In genomic region chr3:138239461-138239860, GRCm38 (mm10) we compare ENCODE assay signal across 31 mouse cellular contexts. TPM values are rescaled to one million over a fixed set of nuclear protein-coding genes. Genes with fewer than 3 reads are reported as not detected.
A peak's percentile ranks its signal among the peaks of the same experiment; 100 is the strongest.
DNase-seq lines count a peak whose midpoint lies in the region; ATAC-seq lines count a peak whose summit lies in the region.
"Had no signal": no experiment of that assay in that cellular context is flagged by ENCODE, and none has a peak within 500 bp of the region (broad histone marks: within the 10 kb centered on the region; RNA-seq: fewer than 3 reads in every experiment).

No protein-coding gene starts in this region.

- H3K36me3 ChIP-seq in heart, embryonic 10.5 days, result no peaks in the 10 kb centered on the region
- no peaks in the 10 kb centered on the region for H3K36me3 ChIP-seq in kidney, embryonic 15.5 days
- no peaks in the 10 kb centered on the region for H3K36me3 ChIP-seq in midbrain, embryonic 11.5 days (ENCODE audit: control insufficient read depth, insufficient read depth, low read length)
- no peaks in the 10 kb centered on the region for H3K36me3 ChIP-seq in midbrain, embryonic 15.5 days (replicated peaks)
- H3K36me3 ChIP-seq: embryonic facial prominence, embryonic 13.5 days; embryonic facial prominence, embryonic 15.5 days; forebrain, embryonic 10.5 days; forebrain, embryonic 12.5 days had no signal

- 87% methylated on average over 6 of the region's 6 CpGs for WGBS in heart, embryonic 10.5 days
- WGBS in kidney, embryonic 15.5 days, result 86% methylated on average over 6 of the region's 6 CpGs
- WGBS in midbrain, embryonic 11.5 days, result 89% methylated on average over 6 of the region's 6 CpGs
- whole genome bisulfite sequencing in midbrain, embryonic 15.5 days, result 88% methylated on average over 6 of the region's 6 CpGs

- no peak overlapping the region for H3K4me3 ChIP-seq in heart, embryonic 10.5 days
- H3K4me3 ChIP-seq in kidney, embryonic 15.5 days (replicated peaks), result no peak overlapping the region
- H3K4me3 ChIP-seq in midbrain, embryonic 11.5 days (ENCODE audit: low read depth, low read length), result no peak overlapping the region
- H3K4me3 ChIP-seq in midbrain, embryonic 15.5 days, result no peak overlapping the region
- H3K4me3 ChIP-seq: embryonic facial prominence, embryonic 13.5 days; embryonic facial prominence, embryonic 15.5 days; erythroblast, embryonic 14.5 days; forebrain, embryonic 10.5 days; forebrain, embryonic 12.5 days had no signal

- no peaks in the 10 kb centered on the region for H3K27me3 ChIP-seq in heart, embryonic 10.5 days (ENCODE audit: insufficient read depth, poor library complexity, severe bottlenecking)
- no peaks in the 10 kb centered on the region for H3K27me3 ChIP-seq in kidney, embryonic 15.5 days
- no peaks in the 10 kb centered on the region for H3K27me3 ChIP-seq in midbrain, embryonic 11.5 days (ENCODE audit: control insufficient read depth, insufficient read depth, low read length)
- H3K27me3 ChIP-seq in midbrain, embryonic 15.5 days (replicated peaks), result no peaks in the 10 kb centered on the region
- H3K27me3 ChIP-seq: embryonic facial prominence, embryonic 13.5 days; embryonic facial prominence, embryonic 15.5 days; forebrain, embryonic 12.5 days had no signal

- no peak for ATAC-seq in kidney, embryonic 15.5 days (replicated peaks; ENCODE audit: low FRiP score)
- ATAC-seq in midbrain, embryonic 11.5 days (ENCODE audit: low FRiP score), result no peak
- ATAC-seq in midbrain, embryonic 15.5 days (replicated peaks), result no peak
- ATAC-seq in CD4-positive, CD25-positive, alpha-beta regulatory T cell, adult 4 months, result peak; percentile 40
- ATAC-seq: forebrain, embryonic 14.5 days had no signal

- H3K9me3 ChIP-seq in heart, embryonic 10.5 days, result no peaks in the 10 kb centered on the region
- no peaks in the 10 kb centered on the region for H3K9me3 ChIP-seq in kidney, embryonic 15.5 days (replicated peaks)
- H3K9me3 ChIP-seq in midbrain, embryonic 11.5 days (ENCODE audit: control insufficient read depth, low read length), result no peaks in the 10 kb centered on the region
- no peaks in the 10 kb centered on the region for H3K9me3 ChIP-seq in midbrain, embryonic 15.5 days
- H3K9me3 ChIP-seq: embryonic facial prominence, embryonic 13.5 days; embryonic facial prominence, embryonic 15.5 days; forebrain, embryonic 10.5 days; forebrain, embryonic 12.5 days had no signal

- DNase-seq in heart, embryonic 10.5 days (ENCODE audit: low spot score), result peak; percentile 45
- no peak for DNase-seq in heart, adult 18-20 months
- peak; percentile 70 for DNase-seq in kidney, adult 9 months
- peak; percentile 28 for DNase-seq in midbrain, embryonic 11.5 days (ENCODE audit: low spot score, missing footprints)
- no peak for DNase-seq in urinary bladder, adult 2 months (ENCODE audit: low spot score)
- DNase-seq: adrenal gland, adult 2 months; adrenal gland, postnatal 10 days; adrenal gland, postnatal 25 days; B cell, adult 2 months; cerebellum, adult 11 months; cerebellum, adult 18-20 months; cerebellum, adult 8-10 months; cerebellum, adult 9-11 months; cerebellum, postnatal 14 days; cerebellum, postnatal 36 days; embryo, embryonic 11 days had no signal

- no peak overlapping the region for H3K27ac ChIP-seq in heart, embryonic 10.5 days
- no peak overlapping the region for H3K27ac ChIP-seq in kidney, embryonic 15.5 days
- no peak overlapping the region for H3K27ac ChIP-seq in midbrain, embryonic 11.5 days (ENCODE audit: low read depth, low read length)
- H3K27ac ChIP-seq in midbrain, embryonic 15.5 days, result no peak overlapping the region
- H3K27ac ChIP-seq: embryonic facial prominence, embryonic 13.5 days; embryonic facial prominence, embryonic 15.5 days; forebrain, embryonic 10.5 days; forebrain, embryonic 12.5 days had no signal

- H3K4me2 ChIP-seq in kidney, embryonic 15.5 days, result no peak overlapping the region
- no peak overlapping the region for H3K4me2 ChIP-seq in midbrain, embryonic 11.5 days
- H3K4me2 ChIP-seq in midbrain, embryonic 15.5 days, result no peak overlapping the region
- H3K4me2 ChIP-seq: embryonic facial prominence, embryonic 13.5 days; embryonic facial prominence, embryonic 15.5 days; forebrain, embryonic 12.5 days had no signal

- no peaks in the 10 kb centered on the region for H3K4me1 ChIP-seq in heart, embryonic 10.5 days
- peaks cover 22% of the 10 kb centered on the region for H3K4me1 ChIP-seq in kidney, embryonic 15.5 days
- no peaks in the 10 kb centered on the region for H3K4me1 ChIP-seq in midbrain, embryonic 11.5 days (ENCODE audit: control insufficient read depth, insufficient read depth, low read length)
- H3K4me1 ChIP-seq in midbrain, embryonic 15.5 days, result no peaks in the 10 kb centered on the region
- H3K4me1 ChIP-seq: embryonic facial prominence, embryonic 13.5 days; embryonic facial prominence, embryonic 15.5 days; forebrain, embryonic 10.5 days had no signal

- H3K9ac ChIP-seq in kidney, embryonic 15.5 days, result no peak overlapping the region
- no peak overlapping the region for H3K9ac ChIP-seq in midbrain, embryonic 11.5 days (ENCODE audit: low read length)
- H3K9ac ChIP-seq in midbrain, embryonic 15.5 days, result no peak overlapping the region
- H3K9ac ChIP-seq: embryonic facial prominence, embryonic 13.5 days; embryonic facial prominence, embryonic 15.5 days; forebrain, embryonic 12.5 days had no signal

RNA-seq across cellular contexts. Expression of gene Adh1, which starts 21.3 kb away (rescaled TPM):
- 0.99 and 1.0 TPM in 2 replicates for polyA plus RNA-seq in heart, embryonic 10.5 days (2016; fragmentation: Nextera tagmentation; extraction: Ambion mirVana)
- 10 to 100 TPM; 31.3 to 42.9 TPM for total RNA-seq in heart, adult 18-20 months (2021)
- polyA plus RNA-seq in kidney, embryonic 15.5 days (2015; fragmentation: Nextera tagmentation; extraction: Ambion mirVana), result 43.5 and 86.9 TPM in 2 replicates
- 0.23 and 0.48 TPM in 2 replicates for polyA plus RNA-seq in midbrain, embryonic 11.5 days (2014; fragmentation: Nextera tagmentation; extraction: Ambion mirVana)
- polyA plus RNA-seq in midbrain, embryonic 15.5 days (2015; fragmentation: Nextera tagmentation; extraction: Ambion mirVana), result 1.1 TPM in 2 replicates
- 1 to 10 TPM; 2.9 to 4.3 TPM for polyA plus RNA-seq in CD4-positive, CD25-positive, alpha-beta regulatory T cell, adult 4 months (2017; shearing (Covaris generic))
- polyA plus RNA-seq in urinary bladder, adult 2 months (2012; rRNA removed), result 754 and 825 TPM in 2 replicates
- total RNA-seq: common myeloid progenitor, adult 5-6 weeks had no signal
- polyA plus RNA-seq: embryonic facial prominence, embryonic 11.5 days; erythroblast, embryonic 14.5 days had no signal

RNA-seq across cellular contexts. Expression of gene Adh7, which starts 21.9 kb away (rescaled TPM):
- 0.19 TPM in 1 of 2 replicates, not detected in the other for polyA plus RNA-seq in heart, embryonic 10.5 days (2016; fragmentation: Nextera tagmentation; extraction: Ambion mirVana)
- total RNA-seq in heart, adult 18-20 months (2021), result under 1 TPM; 0.45 to 0.93 TPM
- 0.74 and 0.91 TPM in 2 replicates for polyA plus RNA-seq in kidney, embryonic 15.5 days (2015; fragmentation: Nextera tagmentation; extraction: Ambion mirVana)
- polyA plus RNA-seq in midbrain, embryonic 11.5 days (2014; fragmentation: Nextera tagmentation; extraction: Ambion mirVana), result 0.11 and 0.16 TPM in 2 replicates
- polyA plus RNA-seq in midbrain, embryonic 15.5 days (2015; fragmentation: Nextera tagmentation; extraction: Ambion mirVana), result 1.2 and 1.4 TPM in 2 replicates
- not detected for polyA plus RNA-seq in CD4-positive, CD25-positive, alpha-beta regulatory T cell, adult 4 months (2017; shearing (Covaris generic))
- polyA plus RNA-seq in urinary bladder, adult 2 months (2012; rRNA removed), result 19.4 and 28.9 TPM in 2 replicates
- total RNA-seq: common myeloid progenitor, adult 5-6 weeks; MEL had no signal
- polyA plus RNA-seq: embryonic facial prominence, embryonic 11.5 days; erythroblast, embryonic 14.5 days; forebrain, embryonic 10.5 days; forebrain, embryonic 12.5 days had no signal

RNA-seq across cellular contexts. Expression of gene 4930579F01Rik, which starts 45.8 kb away (rescaled TPM):
- polyA plus RNA-seq in heart, embryonic 10.5 days (2016; fragmentation: Nextera tagmentation; extraction: Ambion mirVana), result not detected in 2 replicates
- not detected for total RNA-seq in heart, adult 18-20 months (2021)
- polyA plus RNA-seq in kidney, embryonic 15.5 days (2015; fragmentation: Nextera tagmentation; extraction: Ambion mirVana), result 0.09 and 0.19 TPM in 2 replicates
- not detected in 2 replicates for polyA plus RNA-seq in midbrain, embryonic 11.5 days (2014; fragmentation: Nextera tagmentation; extraction: Ambion mirVana)
- not detected in 2 replicates for polyA plus RNA-seq in midbrain, embryonic 15.5 days (2015; fragmentation: Nextera tagmentation; extraction: Ambion mirVana)
- polyA plus RNA-seq in CD4-positive, CD25-positive, alpha-beta regulatory T cell, adult 4 months (2017; shearing (Covaris generic)), result not detected
- 0.03 TPM in 1 of 2 replicates, not detected in the other for polyA plus RNA-seq in urinary bladder, adult 2 months (2012; rRNA removed)
- total RNA-seq: adrenal gland, adult 2 months; adrenal gland, postnatal 10 days; adrenal gland, postnatal 4 days; common myeloid progenitor, adult 5-6 weeks; ES-E14; MEL had no signal
- polyA plus RNA-seq: adrenal gland, adult 2 months; brain, embryonic 14.5 days; embryonic facial prominence, embryonic 11.5 days; erythroblast, embryonic 14.5 days; forebrain, embryonic 10.5 days; forebrain, embryonic 12.5 days; forebrain, embryonic 14.5 days had no signal

Comparison
In these comparisons a context has a peak if more than half of its experiments do, and no peak if none do; other contexts are left out.
1. DNase-seq: peak in heart, embryonic 10.5 days (single experiment), kidney, adult 9 months (single experiment) and midbrain, embryonic 11.5 days (single experiment); none in heart, adult 18-20 months (0 of 2) and urinary bladder, adult 2 months (single experiment).